Mouse (Mus musculus) liver, embryonic 14.5 days (tissue): ENCODE measurements around the gene Olfr1385. TPM values are rescaled to one million over a fixed set of nuclear protein-coding genes. Genes with fewer than 3 reads are reported as not detected.
"Not testable (repeated sequence)": the region's sequence is repeated elsewhere in the genome, so short reads cannot be mapped to it uniquely, and the experiment has no call there.

Experiments
- ATAC-seq: fragments of 200-750 bp; cut with Nextera tagmentation; 2 replicates; pipeline ENCODE4 v1.8.0; 2017; ENCODE audit warnings: moderate number of reproducible peaks, mild to moderate bottlenecking, moderate library complexity; ENCODE audit not compliant: insufficient read depth
- DNase-seq, 3 experiments: peaks; one replicate each; pipeline ENCODE4 v3.0.0-alpha.2; 2012 to 2013; ENCODE audit warnings: low read depth in 3 of 3, low spot score in 3 of 3
- H3K27ac ChIP-seq: fragments of 300-500 bp; sonication (generic); 2 replicates; pipeline ENCODE4 v1.5.1; 2014; ENCODE audit warnings: moderate library complexity, mild to moderate bottlenecking, control low read depth, inconsistent platforms
- H3K27me3 ChIP-seq: fragments of 300-500 bp; sonication (generic); 2 replicates; pipeline ENCODE4 v1.6.1; 2014; ENCODE audit warnings: mild to moderate bottlenecking, low read length, moderate library complexity; ENCODE audit not compliant: control insufficient read depth, insufficient read depth
- H3K36me3 ChIP-seq: fragments of 300-500 bp; sonication (generic); replicated peaks from 2 replicates; pipeline ENCODE4 v1.6.1; 2014; ENCODE audit warnings: low read depth; ENCODE audit not compliant: control insufficient read depth, insufficient read depth
- H3K4me1 ChIP-seq, 2 experiments: fragments of 200-500 bp in 1 of 2; fragments of 300-500 bp in 1 of 2; sonication (generic) in 1 of 2; replicated peaks; 2 replicates each; pipeline ENCODE4 v1.6.1; 2012 to 2014; ENCODE audit warnings: antibody characterized with exemption in 1 of 2, inconsistent platforms in 1 of 2, low read length in 1 of 2; ENCODE audit not compliant: control insufficient read depth in 2 of 2, insufficient read depth in 2 of 2
- H3K4me2 ChIP-seq: fragments of 300-500 bp; sonication (generic); 2 replicates; pipeline ENCODE4 v1.6.1; 2014; ENCODE audit warnings: low read depth, mild to moderate bottlenecking, control low read depth, moderate library complexity
- H3K4me3 ChIP-seq, 2 experiments: fragments of 200-500 bp in 1 of 2; fragments of 300-500 bp in 1 of 2; sonication (generic) in 1 of 2; 2 replicates each; pipeline ENCODE4 v1.5.1; 2012 to 2014; ENCODE audit warnings: low read depth in 2 of 2, low read length in 2 of 2, mild to moderate bottlenecking in 2 of 2, control low read depth in 1 of 2, inconsistent platforms in 1 of 2, moderate library complexity in 1 of 2; ENCODE audit not compliant: insufficient read depth in 1 of 2
- H3K9ac ChIP-seq: fragments of 300-500 bp; sonication (generic); replicated peaks from 2 replicates; pipeline ENCODE4 v1.6.1; 2014; ENCODE audit warnings: mild to moderate bottlenecking, control low read depth, moderate library complexity
- H3K9me3 ChIP-seq: fragments of 300-500 bp; sonication (generic); 2 replicates; pipeline ENCODE4 v1.6.1; 2016; ENCODE audit warnings: low read length, mixed read lengths; ENCODE audit not compliant: control insufficient read depth
- CTCF ChIP-seq: IDR thresholded peaks from 2 replicates; pipeline ENCODE4 v1.5.1; 2016; ENCODE audit warnings: antibody characterized with exemption, low read depth, control low read depth
- EP300 ChIP-seq: IDR thresholded peaks from 2 replicates; pipeline ENCODE4 v1.6.1; 2016; ENCODE audit warnings: antibody characterized with exemption, low read depth
- WGBS: fragments of 180-500 bp; shearing (Covaris S2); extraction: QIAGEN DNeasy Blood & Tissue Kit; methylation state at CpG from one replicate; pipeline ENCODE4 v1.1.7; 2014; ENCODE audit not compliant: insufficient replicate concordance; 5-methylcytosine and 5-hydroxymethylcytosine counted together
- polyA plus RNA-seq, 2 experiments: library from polyadenylated mRNA; depleted of rRNA in 1 of 2; stranded (reverse) in 1 of 2; unstranded in 1 of 2; fragments of >200 nt; fragmentation: Nextera tagmentation in 1 of 2; extraction: Ambion mirVana in 1 of 2; gene quantifications; 2 replicates each; pipeline versions ENCODE4 v1.2.1 to v1.2.3; 2012 to 2014

The Olfr1385 gene
- not detected in 2 replicates for polyA plus RNA-seq (2012; rRNA removed)
- not detected in 2 replicates for polyA plus RNA-seq (2014; fragmentation: Nextera tagmentation; extraction: Ambion mirVana)

GRCm38 (mm10) chr11:49488770-49489169 lies at the start of gene Olfr1385:
Gene Olfr1385 (plus strand): TSS chr11:49489070.
- not testable (repeated sequence) for DNase-seq, H3K9me3 ChIP-seq, H3K4me1 ChIP-seq, H3K4me3 ChIP-seq, H3K9ac ChIP-seq, H3K27me3 ChIP-seq, H3K27ac ChIP-seq, H3K4me2 ChIP-seq, H3K36me3 ChIP-seq, ATAC-seq
- 18% methylated on average over 1 of the region's 1 CpGs for WGBS

- 44% methylated on average over 1 of the region's 1 CpGs for WGBS
- no peak for ATAC-seq
- Histone ChIP-seq H3K4me3 (no peak within 1 kb of the TSS), H3K4me2 (no peak within 1 kb of the TSS), H3K9me3 (no peaks in the 10 kb centered on the region), H3K4me1 (no peaks in the 10 kb centered on the region), H3K27ac (no peak within 1 kb of the TSS), H3K36me3 (no peaks in the 10 kb centered on the region), H3K9ac (no peak within 1 kb of the TSS), H3K27me3 (no peaks in the 10 kb centered on the region)
- no peak for DNase-seq
- TF ChIP-seq CTCF = no peak
- TF ChIP-seq EP300 = no peak
These were observed 33.8 kb upstream of the Olfr1385 start, which contains the start of gene Olfr1387 for GRCm38 (mm10) chr11:49455043-49455442. Gene Olfr1387 (plus strand): TSS chr11:49455343.

- H3K9ac ChIP-seq, H3K4me3 ChIP-seq, H3K27me3 ChIP-seq, H3K36me3 ChIP-seq, ATAC-seq, H3K27ac ChIP-seq, DNase-seq, H3K4me1 ChIP-seq, H3K9me3 ChIP-seq, H3K4me2 ChIP-seq: not testable (repeated sequence)
- WGBS = 52% methylated on average over 2 of the region's 3 CpGs
These were observed 24.1 kb upstream of the Olfr1385 start, which contains the start of gene Olfr1386 for GRCm38 (mm10) chr11:49464746-49465145. Gene Olfr1386 (plus strand): TSS chr11:49465046.

GRCm38 (mm10) chr11:49485973-49486372 lies 2.9 kb upstream of the Olfr1385 start:
- no peaks in the 10 kb centered on the region for H3K27me3 ChIP-seq
- no peaks in the 10 kb centered on the region for H3K9me3 ChIP-seq
- ATAC-seq (no peak), DNase-seq (no peak)
- TF ChIP-seq CTCF (no peak), EP300 (no peak)
- H3K4me1 ChIP-seq = no peaks in the 10 kb centered on the region
- H3K9ac ChIP-seq = no peak overlapping the region
- WGBS = 33% methylated on average over 4 of the region's 4 CpGs
- H3K36me3 ChIP-seq = no peaks in the 10 kb centered on the region
- no peak overlapping the region for H3K4me2 ChIP-seq
- H3K4me3 ChIP-seq = no peak overlapping the region
- no peak overlapping the region for H3K27ac ChIP-seq

GRCm38 (mm10) chr11:49518086-49518485 lies 29.2 kb downstream of the Olfr1385 start:
- ATAC-seq (no peak), DNase-seq (no peak)
- Histone ChIP-seq H3K4me3 (no peak overlapping the region), H3K4me1 (no peaks in the 10 kb centered on the region), H3K27me3 (no peaks in the 10 kb centered on the region), H3K9ac (no peak overlapping the region), H3K27ac (no peak overlapping the region), H3K4me2 (no peak overlapping the region), H3K9me3 (no peaks in the 10 kb centered on the region), H3K36me3 (no peaks in the 10 kb centered on the region)
- WGBS = 45% methylated on average over 5 of the region's 5 CpGs
- no peak for TF ChIP-seq EP300
- no peak for TF ChIP-seq CTCF

- no peaks in the 10 kb centered on the region for H3K4me1 ChIP-seq
- no peaks in the 10 kb centered on the region for H3K9me3 ChIP-seq
- H3K9ac ChIP-seq = no peak within 1 kb of the TSS
- no peak within 1 kb of the TSS for H3K4me2 ChIP-seq
- TF ChIP-seq EP300 (no peak), CTCF (no peak)
- H3K4me3 ChIP-seq = no peak within 1 kb of the TSS
- H3K36me3 ChIP-seq = no peaks in the 10 kb centered on the region
- ATAC-seq = no peak
- no peak within 1 kb of the TSS for H3K27ac ChIP-seq
- no peaks in the 10 kb centered on the region for H3K27me3 ChIP-seq
- no peak for DNase-seq
These were observed 30.5 kb downstream of the Olfr1385 start, which contains the start of gene Olfr1383 for GRCm38 (mm10) chr11:49519348-49519747. Gene Olfr1383 (plus strand): TSS chr11:49519648.
